Mouse (Mus musculus) skeletal muscle tissue, adult 2 months (tissue): Measurements from ENCODE around the gene Mreg.

ENCODE experiments used
- DNase-seq: peaks from one replicate; pipeline ENCODE4 v3.0.0-alpha.2; 2012; ENCODE audit warnings: low read depth, low spot score

Gene Mreg

GRCm38 (mm10) chr1:72227546-72227945, 15.4 kb upstream of the Mreg start:
- no peak for DNase-seq

DNA sequence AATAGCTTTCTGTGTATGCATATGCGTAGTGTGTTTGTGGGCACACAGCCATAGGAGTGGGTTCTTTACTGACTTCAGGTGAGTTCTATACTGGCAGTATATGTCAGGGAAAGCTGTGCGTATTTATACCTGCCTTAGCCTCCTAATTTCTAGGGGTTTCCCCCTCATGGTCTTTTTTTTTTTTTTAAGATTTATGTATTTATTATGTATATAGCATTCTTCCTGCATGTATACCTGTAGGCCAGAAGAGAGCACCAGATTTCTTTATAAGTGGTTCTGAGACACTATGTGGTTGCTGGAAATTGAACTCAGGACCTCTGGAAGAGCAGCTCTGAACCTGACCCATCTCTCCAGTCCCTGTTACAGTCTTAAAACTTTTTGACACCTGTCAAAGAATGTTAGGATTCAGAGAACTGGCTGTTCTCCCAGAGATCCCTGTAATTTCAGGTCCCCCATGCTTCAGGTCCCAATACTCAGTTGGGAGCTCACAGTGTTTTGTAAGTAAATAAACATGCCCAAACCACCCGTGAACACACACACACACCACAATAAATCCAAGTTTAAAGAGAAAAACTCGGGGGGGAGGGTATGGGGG, 14.9 kb upstream of the Mreg start:
- DNase-seq = no peak

- DNase-seq = peak; percentile 76
Observed at GRCm38 (mm10) chr1:72226172-72226886, 14.2 kb upstream of the Mreg start.

DNA sequence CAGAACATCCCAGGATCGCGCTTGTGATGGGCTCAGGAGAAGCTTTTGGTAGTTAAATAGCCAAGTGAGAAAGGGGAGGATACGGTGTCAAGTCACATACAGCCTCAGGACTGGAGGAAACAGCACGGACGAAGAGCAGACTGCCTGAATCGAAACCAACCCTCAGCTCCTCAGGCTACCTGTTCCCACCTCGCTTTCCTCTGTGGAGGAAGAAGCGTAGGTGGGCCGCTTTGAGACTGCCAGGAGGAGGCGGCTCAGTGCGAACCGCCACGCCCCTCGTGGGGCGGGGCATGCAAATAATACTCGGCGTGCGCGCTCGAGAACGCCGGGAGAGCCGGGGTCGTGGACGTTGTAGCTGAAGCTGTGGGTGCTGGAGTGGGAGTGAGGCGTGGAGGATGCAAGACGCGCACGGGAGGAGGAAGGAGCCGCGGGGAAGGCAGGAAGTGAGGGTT, 13.6 kb upstream of the Mreg start:
- DNase-seq = peak; percentile 80

GRCm38 (mm10) chr1:72225054-72225718, 13.1 kb upstream of the Mreg start:
- DNase-seq = no peak

DNA sequence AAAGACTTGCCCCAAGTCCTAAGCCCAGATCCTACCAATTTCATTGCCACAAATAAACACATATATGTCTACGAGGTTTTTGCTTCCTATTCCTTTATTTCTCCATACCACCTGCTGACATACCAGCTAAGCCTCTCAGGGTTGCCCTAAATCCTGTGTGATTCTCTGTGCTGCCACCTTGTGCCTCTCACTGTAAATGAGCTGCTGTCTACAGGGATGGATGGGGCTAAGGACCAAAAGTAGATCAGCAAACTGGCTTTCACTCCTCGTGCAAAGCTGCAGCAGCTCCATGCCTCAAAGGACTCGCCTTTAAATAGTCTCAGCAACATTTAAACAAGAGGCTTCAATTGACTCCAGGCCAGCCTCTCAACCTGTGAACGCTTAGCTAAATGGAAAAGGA, 7.9 kb upstream of the Mreg start:
- DNase-seq = no peak

DNA sequence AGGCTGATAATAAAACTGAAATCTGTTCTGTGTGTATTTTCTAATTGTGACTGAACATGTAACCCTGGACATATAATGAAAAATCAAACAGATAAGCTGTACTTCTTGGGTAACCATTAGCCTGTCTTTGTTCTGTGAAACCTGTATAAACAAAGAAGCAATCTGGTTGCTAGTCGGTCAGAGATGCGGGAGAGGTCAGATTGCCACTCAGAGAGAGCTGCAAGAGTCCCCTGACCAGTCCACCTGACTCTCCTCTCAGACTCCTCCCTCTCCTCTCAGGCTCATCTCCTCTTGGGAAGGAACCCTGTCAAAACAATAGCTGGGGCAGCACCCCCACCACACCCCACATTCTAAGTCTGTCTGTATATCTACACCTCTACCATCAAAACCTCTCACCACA, 7.0 kb upstream of the Mreg start:
- no peak for DNase-seq

DNA sequence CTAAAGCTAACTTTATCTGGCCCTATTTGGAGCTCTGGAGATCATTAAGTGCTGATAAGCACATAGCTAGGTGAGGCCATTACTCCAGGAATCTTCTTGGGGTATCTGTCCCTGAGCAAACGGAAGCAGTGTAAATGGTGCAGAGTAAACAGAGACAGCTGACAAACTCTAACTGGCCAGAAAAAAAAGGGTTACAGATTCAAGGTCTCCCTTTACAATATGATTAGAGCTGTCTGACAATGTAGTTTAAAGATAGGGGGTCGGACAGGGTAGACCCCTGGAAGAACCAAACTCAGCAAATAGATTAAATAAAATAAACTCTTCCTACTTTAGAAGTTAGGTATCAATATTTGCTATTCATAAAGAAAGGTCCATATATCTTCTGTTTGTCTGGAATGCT, 6.5 kb upstream of the Mreg start:
- DNase-seq = no peak

- DNase-seq = no peak
Observed at GRCm38 (mm10) chr1:72216761-72217160, 4.7 kb upstream of the Mreg start.

DNA sequence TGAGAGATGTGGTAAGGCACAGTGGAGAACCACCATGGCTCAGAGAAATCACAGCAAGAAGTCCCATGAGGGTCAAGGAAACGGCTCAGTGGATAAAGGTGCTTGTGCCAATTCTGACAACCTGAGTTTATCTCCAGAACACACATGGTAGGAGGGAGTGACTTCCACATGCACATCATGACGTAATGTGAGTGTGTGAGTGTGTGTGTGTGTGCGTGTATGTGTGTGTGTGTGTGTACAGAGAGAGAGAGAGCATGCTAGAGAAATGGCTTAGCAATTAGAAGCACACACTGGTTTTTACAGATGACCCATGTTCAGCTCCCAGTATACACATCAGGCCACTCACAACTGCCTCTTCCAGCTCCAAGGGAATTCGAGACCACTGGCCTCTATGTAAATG, 3.1 kb upstream of the Mreg start:
- no peak for DNase-seq

DNA sequence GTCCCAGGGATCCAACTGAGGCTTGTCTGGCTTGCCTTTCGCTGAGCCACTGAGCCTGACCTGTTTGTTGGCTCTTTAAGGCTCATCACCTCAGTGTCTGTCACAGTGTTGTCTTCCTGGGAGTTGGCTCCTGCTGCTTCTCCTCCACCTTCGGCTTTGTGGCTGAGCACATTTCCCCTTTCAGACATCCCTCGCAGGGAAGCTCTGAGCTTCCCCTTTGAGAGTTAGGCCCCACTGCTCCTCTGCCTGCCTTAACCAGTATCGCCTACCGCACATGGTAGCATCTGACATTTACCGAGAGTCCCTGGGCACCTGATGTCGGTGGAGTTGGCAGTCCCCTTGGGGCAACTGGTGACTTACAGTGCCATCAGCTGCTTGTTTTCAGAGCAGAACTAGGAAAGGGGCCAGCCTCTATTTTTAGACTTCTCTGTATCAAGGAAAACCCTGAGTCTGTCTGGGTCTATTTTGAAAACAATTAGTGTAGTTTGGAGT, 2.4 kb upstream of the Mreg start:
- peak; percentile 95 for DNase-seq

GRCm38 (mm10) chr1:72213954-72214353, 1.8 kb upstream of the Mreg start:
- no peak for DNase-seq

DNA sequence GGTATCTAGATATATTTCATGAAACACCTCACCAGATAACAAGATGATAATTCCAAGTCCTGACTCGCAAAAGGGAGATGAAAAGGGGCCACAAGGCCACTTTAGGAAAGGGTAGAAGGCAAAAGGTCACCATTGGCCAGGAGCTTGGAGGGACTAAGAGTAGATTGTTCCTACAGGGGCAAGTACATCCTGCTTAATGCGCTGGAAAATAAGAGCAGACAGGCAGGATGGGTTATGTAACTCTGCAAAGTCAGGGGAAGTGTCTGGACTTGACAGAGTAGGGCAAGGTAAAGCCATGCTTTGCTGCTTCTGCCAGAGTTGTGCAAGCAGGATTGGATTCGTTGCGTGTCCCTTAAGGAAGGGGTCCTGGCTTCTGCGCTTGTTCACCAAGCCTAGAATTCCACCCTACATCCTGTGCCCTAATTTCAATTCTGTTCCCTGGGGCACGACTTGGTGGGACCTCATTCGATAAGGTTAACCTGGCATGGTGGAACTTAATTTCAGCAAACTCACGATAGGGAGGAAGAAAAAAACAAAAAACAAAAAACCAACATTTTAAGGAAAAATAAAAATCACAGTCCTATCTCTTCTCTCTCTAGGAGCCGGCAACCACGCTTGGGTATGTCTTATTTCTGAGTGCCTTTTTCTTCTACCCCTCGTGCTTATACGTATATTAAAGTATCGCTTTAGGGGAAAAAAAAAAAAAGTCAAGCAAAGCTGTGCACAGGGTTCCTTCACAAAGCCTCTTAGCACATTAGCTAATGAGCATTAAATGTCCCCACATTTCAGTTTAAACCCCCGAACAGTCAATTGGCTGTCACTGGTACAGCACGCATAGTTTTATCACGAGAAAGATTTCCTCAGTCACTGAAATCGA, 1.1 kb downstream of the Mreg start:
- DNase-seq = peak; percentile 79

- DNase-seq = no peak
Observed at GRCm38 (mm10) chr1:72208095-72208494, 4.0 kb downstream of the Mreg start.

GRCm38 (mm10) chr1:72205113-72205512, 7.0 kb downstream of the Mreg start:
- DNase-seq = no peak

DNA sequence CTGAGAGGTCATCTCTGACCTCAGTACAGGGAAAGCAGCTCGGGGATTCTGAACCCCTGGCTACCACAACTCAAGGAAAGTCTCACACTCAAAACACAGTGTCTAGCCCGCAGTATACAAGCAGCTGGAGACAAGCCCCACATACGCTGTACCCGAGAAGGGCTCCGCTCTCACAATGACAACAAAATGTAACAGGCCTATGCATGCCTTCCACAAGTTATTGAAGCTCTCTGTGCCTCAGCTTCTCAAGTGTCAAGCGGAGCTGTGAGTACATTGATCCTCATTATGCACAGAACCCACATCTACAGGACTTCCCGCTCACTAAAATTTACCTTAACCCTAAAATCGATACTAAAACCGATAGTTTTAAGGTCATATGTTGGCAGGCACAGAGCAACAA, 8.9 kb downstream of the Mreg start:
- DNase-seq = no peak

GRCm38 (mm10) chr1:72202705-72203104, 9.4 kb downstream of the Mreg start:
- no peak for DNase-seq

- DNase-seq = no peak
Observed at GRCm38 (mm10) chr1:72202068-72202467, 10.0 kb downstream of the Mreg start.

GRCm38 (mm10) chr1:72201126-72201525, 11.0 kb downstream of the Mreg start:
- DNase-seq = no peak

- no peak for DNase-seq
Observed at GRCm38 (mm10) chr1:72198142-72198806, 13.8 kb downstream of the Mreg start.

DNA sequence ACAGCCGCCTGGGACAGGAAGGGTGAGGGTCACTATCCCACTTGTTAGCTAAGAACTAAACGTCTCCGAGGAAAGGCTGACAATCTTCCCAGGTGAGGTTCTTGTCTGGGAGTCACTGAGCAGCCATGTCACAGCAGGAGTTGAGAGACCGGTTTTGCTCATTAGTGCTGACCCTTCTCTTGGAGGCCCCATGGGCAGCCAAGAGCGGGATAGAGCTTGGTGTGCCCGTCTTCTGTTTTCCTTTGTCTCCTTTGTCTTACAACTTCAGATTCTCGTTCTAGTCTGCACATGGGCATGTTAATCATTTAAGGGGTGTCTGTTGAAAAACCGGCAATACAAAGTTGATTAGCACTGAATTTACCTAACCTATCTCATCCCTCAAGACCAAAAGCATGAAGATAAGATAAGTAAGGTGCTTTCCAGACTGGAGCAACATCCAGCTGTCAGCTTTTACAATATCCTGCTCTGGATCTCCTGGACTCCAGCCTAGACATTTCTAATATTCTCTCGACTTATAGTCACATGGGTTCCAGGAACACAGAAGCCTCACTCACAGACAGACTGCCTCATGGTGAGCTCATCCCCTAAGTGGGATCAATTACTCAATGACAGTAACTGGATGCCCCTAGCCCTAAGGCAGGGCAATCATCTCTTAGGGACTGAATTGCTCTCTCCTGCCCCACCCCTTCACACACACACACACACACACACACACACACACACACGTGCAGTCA, 15.3 kb downstream of the Mreg start:
- DNase-seq = no peak
